Mouse (Mus musculus): ENCODE results near the gene Cnnm2. TPM values are rescaled to one million over a fixed set of nuclear protein-coding genes. Genes with fewer than 3 reads are reported as not detected.
A peak's percentile ranks its signal among the peaks of the same experiment; 100 is the strongest.
"Not testable (repeated sequence)": the region's sequence is repeated elsewhere in the genome, so short reads cannot be mapped to it uniquely, and the experiment has no call there.

The Cnnm2 gene
- 7.8 and 8.2 TPM in 2 replicates for polyA plus RNA-seq (2015; fragmentation: Nextera tagmentation; extraction: Ambion mirVana)

DNA sequence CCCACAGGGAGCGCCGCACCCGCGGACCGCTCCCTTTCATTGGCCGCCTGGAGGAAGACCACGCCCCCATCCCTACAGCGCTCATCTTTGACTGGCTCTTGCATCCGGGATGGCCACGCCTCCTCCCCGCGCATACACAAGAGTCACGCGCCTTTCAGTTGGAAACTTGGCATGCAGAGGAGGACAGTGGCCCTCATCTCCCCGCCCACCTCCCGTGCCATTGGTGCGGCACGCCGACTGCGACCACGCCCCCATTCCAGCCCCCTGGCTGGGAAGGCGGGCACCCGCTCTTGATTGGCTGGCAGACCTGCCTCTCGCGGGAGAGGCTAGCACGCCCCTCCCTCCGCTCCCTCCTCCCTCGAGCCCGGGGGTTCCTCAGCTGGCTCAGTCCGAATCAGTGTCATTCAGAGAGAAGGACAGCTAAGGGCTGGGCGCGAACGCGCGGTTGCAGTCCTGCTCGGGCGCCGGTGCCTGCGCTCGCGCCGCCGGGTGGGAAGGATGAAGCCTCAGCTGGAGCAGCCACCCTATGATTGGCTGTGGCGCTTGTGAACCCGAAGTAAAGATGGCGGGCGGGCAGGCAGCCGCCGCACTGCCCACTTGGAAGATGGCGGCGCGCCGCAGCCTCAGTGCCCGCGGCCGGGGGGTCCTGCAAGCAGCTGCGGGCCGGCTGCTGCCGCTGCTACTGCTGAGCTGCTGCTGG, at the start of gene Cnnm2:
Gene Cnnm2, plus strand, starts transcription at position 350 of the 700 bp plus-strand sequence.
- peaks cover 3% of the 10 kb centered on the region; the same call in 1 of the 2 replicates for H3K27me3 ChIP-seq (replicated peaks)
- WGBS, result under 1% methylated on average over 58 of the region's 59 CpGs

GRCm38 (mm10) chr19:46714234-46714633, 47.2 kb upstream of the Cnnm2 start:
- 92% methylated on average over 8 of the region's 8 CpGs for WGBS
- H3K4me2 ChIP-seq, result no peak overlapping the region
- no peak overlapping the region for H3K27ac ChIP-seq (replicated peaks)
- no peaks in the 10 kb centered on the region for H3K4me1 ChIP-seq
- ATAC-seq (ENCODE audit: low FRiP score), result no peak
- 0 out of 2 replicates have a peak, but pooled peaks cover 4% of the 10 kb centered on the region for H3K9me3 ChIP-seq (replicated peaks)
- H3K9ac ChIP-seq (replicated peaks), result no peak overlapping the region
- H3K36me3 ChIP-seq, result peaks cover 14% of the 10 kb centered on the region
- no peak overlapping the region for H3K4me3 ChIP-seq (replicated peaks)
- H3K27me3 ChIP-seq (replicated peaks), result no peaks in the 10 kb centered on the region

More for the DNA sequence above, at the start of gene Cnnm2:
- peak; percentile 97 for ATAC-seq (ENCODE audit: low FRiP score)
- Histone ChIP-seq H3K4me3 (replicated peaks) (peak within 1 kb of the TSS; percentile 98), H3K9ac (replicated peaks) (peak within 1 kb of the TSS; percentile 91), H3K4me1 (peaks cover 40% of the 10 kb centered on the region), H3K36me3 (no peaks in the 10 kb centered on the region), H3K9me3 (replicated peaks) (no peaks in the 10 kb centered on the region), H3K27ac (replicated peaks) (peak within 1 kb of the TSS; percentile 96), H3K4me2 (peak within 1 kb of the TSS; percentile 99)

DNA sequence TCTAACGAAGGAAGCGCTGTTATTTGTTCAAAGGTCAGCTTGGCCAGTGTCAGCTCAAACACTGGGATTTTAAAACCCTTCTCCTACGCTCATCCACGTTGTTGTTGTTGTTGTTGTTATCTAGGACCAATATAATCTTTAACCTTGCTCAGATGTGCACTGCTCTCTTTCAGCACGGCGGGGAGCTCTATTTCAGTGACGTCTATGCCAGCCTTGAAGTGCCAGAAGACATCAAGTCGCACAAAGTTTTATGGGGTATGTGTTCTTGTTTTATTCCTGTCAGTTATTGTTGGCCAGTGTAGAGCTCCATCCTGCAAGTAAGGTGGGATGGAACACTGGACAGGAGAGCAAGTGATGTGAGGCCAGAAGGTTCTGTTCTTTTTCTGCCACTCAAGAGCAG, 46.4 kb upstream of the Cnnm2 start:
- H3K9me3 ChIP-seq (replicated peaks), result 0 out of 2 replicates have a peak, but pooled peaks cover 4% of the 10 kb centered on the region
- H3K4me2 ChIP-seq, result no peak overlapping the region
- H3K9ac ChIP-seq (replicated peaks), result no peak overlapping the region
- WGBS, result 88% methylated on average over 8 of the region's 8 CpGs
- ATAC-seq (ENCODE audit: low FRiP score), result no peak
- H3K27me3 ChIP-seq (replicated peaks), result no peaks in the 10 kb centered on the region
- no peak overlapping the region for H3K27ac ChIP-seq (replicated peaks)
- H3K4me1 ChIP-seq, result no peaks in the 10 kb centered on the region
- H3K36me3 ChIP-seq, result peaks cover 20% of the 10 kb centered on the region
- no peak overlapping the region for H3K4me3 ChIP-seq (replicated peaks)

DNA sequence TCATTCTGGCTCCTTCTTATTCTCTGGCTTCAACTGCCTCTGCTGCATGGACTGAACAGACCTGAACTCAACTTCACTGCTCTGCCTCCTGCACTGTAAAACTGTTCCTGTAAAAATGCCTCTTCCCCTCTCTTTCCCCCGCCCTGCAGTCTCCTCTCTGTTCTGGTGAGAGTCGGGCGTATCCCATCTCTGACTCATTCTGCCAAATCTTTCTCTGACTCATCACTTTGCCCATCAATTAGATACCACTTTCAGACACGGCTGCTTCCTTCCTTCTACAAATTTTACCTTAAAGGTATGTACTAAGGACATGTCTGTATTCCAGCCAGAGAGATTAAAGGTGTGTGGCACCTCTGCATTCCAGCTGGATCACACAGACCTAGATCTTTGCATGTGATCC, 43.2 kb upstream of the Cnnm2 start:
- Histone ChIP-seq H3K9me3 (replicated peaks) (0 out of 2 replicates have a peak, but pooled peaks cover 4% of the 10 kb centered on the region), H3K27me3 (replicated peaks) (no peaks in the 10 kb centered on the region), H3K4me2 (no peak overlapping the region), H3K9ac (replicated peaks) (no peak overlapping the region), H3K36me3 (peaks cover 30% of the 10 kb centered on the region), H3K4me3 (replicated peaks) (no peak overlapping the region), H3K27ac (replicated peaks) (no peak overlapping the region), H3K4me1 (no peaks in the 10 kb centered on the region)
- 94% methylated on average over 4 of the region's 4 CpGs for WGBS
- ATAC-seq (ENCODE audit: low FRiP score), result no peak

GRCm38 (mm10) chr19:46724411-46724810, 37.0 kb upstream of the Cnnm2 start:
- Histone ChIP-seq H3K9me3 (replicated peaks) (no peaks in the 10 kb centered on the region), H3K27me3 (replicated peaks) (no peaks in the 10 kb centered on the region), H3K4me3 (replicated peaks) (no peak overlapping the region), H3K36me3 (peaks cover 16% of the 10 kb centered on the region), H3K4me2 (no peak overlapping the region), H3K27ac (replicated peaks) (no peak overlapping the region), H3K9ac (replicated peaks) (no peak overlapping the region), H3K4me1 (0 out of 2 replicates have a peak, but pooled peaks cover 3% of the 10 kb centered on the region)
- no peak for ATAC-seq (ENCODE audit: low FRiP score)
- WGBS, result 70% methylated on average over 11 of the region's 11 CpGs

- H3K36me3 ChIP-seq, result peaks cover 7% of the 10 kb centered on the region
- no peak for ATAC-seq (ENCODE audit: low FRiP score)
- WGBS, result 97% methylated on average over 8 of the region's 8 CpGs
Observed at GRCm38 (mm10) chr19:46726142-46726541, 35.3 kb upstream of the Cnnm2 start.

DNA sequence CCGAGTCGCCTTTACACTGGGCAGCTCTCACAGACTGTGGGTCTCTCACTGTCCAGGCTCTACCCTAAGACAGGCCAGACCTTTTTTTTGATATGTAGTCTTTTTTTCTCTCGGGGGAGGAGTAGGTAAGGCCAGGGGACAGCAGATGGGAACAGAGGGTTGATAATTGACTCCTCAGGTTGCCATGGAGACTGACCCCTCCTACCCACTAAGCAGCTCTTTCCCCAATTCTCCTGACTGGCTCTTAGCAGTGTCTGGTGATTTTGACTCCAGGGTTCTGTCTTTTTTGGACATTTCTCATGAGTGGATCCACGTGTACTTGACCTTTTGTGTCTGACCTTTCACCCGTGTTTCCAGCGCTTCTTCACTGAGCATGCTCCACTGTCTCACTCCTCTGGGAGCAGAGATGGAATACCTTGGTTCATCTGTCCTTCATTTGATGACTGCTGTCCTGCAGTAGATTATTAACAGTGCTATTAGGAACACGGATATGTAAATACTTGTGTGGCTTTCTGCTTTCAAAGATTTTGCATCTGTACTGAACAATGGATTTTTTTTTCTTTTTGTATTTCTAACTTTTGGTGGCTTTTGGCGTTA, 34.2 kb upstream of the Cnnm2 start:
- 31% methylated on average over 8 of the region's 8 CpGs for WGBS
- H3K27ac ChIP-seq (replicated peaks), result no peak overlapping the region
- 0 out of 2 replicates have a peak, but pooled peaks cover 3% of the 10 kb centered on the region for H3K4me1 ChIP-seq
- ATAC-seq (ENCODE audit: low FRiP score), result no peak
- no peaks in the 10 kb centered on the region for H3K27me3 ChIP-seq (replicated peaks)
- no peaks in the 10 kb centered on the region; the same call in 1 of the 2 replicates for H3K36me3 ChIP-seq
- no peak overlapping the region for H3K4me2 ChIP-seq
- H3K4me3 ChIP-seq (replicated peaks), result no peak overlapping the region
- no peaks in the 10 kb centered on the region for H3K9me3 ChIP-seq (replicated peaks)
- no peak overlapping the region for H3K9ac ChIP-seq (replicated peaks)

More at GRCm38 (mm10) chr19:46726142-46726541, 35.3 kb upstream of the Cnnm2 start:
- no peaks in the 10 kb centered on the region for H3K27me3 ChIP-seq (replicated peaks)
- no peaks in the 10 kb centered on the region for H3K9me3 ChIP-seq (replicated peaks)
- H3K4me2 ChIP-seq, result no peak overlapping the region
- 0 out of 2 replicates have a peak, but pooled peaks cover 3% of the 10 kb centered on the region for H3K4me1 ChIP-seq
- H3K27ac ChIP-seq (replicated peaks), result no peak overlapping the region
- H3K4me3 ChIP-seq (replicated peaks), result no peak overlapping the region
- H3K9ac ChIP-seq (replicated peaks), result no peak overlapping the region

GRCm38 (mm10) chr19:46727945-46728540, 33.4 kb upstream of the Cnnm2 start:
- Histone ChIP-seq H3K27me3 (replicated peaks) (no peaks in the 10 kb centered on the region), H3K4me1 (0 out of 2 replicates have a peak, but pooled peaks cover 3% of the 10 kb centered on the region), H3K4me3 (replicated peaks) (no peak overlapping the region), H3K9me3 (replicated peaks) (no peaks in the 10 kb centered on the region), H3K36me3 (no peaks in the 10 kb centered on the region; the same call in 1 of the 2 replicates), H3K4me2 (no peak overlapping the region), H3K27ac (replicated peaks) (no peak overlapping the region), H3K9ac (replicated peaks) (no peak overlapping the region)
- 71% methylated on average over 11 of the region's 11 CpGs for WGBS
- no peak for ATAC-seq (ENCODE audit: low FRiP score)

DNA sequence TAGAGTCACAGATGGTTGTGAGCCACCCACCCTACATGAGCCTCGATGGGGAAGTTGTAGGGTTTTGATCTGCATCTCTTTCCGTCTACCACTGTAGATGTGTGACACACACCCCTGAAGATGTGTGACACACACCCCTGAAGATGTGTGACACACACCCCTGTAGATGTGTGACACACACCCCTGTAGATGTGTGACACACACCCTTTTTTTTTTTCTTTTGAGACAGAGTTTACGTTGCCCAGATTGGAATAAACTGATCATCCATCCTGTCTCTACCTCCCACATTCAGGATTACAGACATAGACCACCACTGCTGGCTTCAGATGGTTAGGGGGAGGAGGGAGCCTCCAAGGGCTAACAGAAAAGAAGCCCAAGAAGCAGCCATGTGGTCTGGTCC, 32.5 kb upstream of the Cnnm2 start:
- no peaks in the 10 kb centered on the region for H3K27me3 ChIP-seq (replicated peaks)
- no peaks in the 10 kb centered on the region; the same call in 1 of the 2 replicates for H3K36me3 ChIP-seq
- H3K9me3 ChIP-seq (replicated peaks), result no peaks in the 10 kb centered on the region
- H3K4me1 ChIP-seq, result 0 out of 2 replicates have a peak, but pooled peaks cover 3% of the 10 kb centered on the region
- H3K4me3 ChIP-seq (replicated peaks), result no peak overlapping the region
- H3K27ac ChIP-seq (replicated peaks), result no peak overlapping the region
- 74% methylated on average over 3 of the region's 3 CpGs for WGBS
- ATAC-seq (ENCODE audit: low FRiP score), result no peak
- no peak overlapping the region for H3K9ac ChIP-seq (replicated peaks)
- H3K4me2 ChIP-seq, result no peak overlapping the region

GRCm38 (mm10) chr19:46731351-46731750, 30.0 kb upstream of the Cnnm2 start:
- Histone ChIP-seq H3K27me3 (replicated peaks) (no peaks in the 10 kb centered on the region), H3K9me3 (replicated peaks) (no peaks in the 10 kb centered on the region), H3K9ac (replicated peaks) (no peak overlapping the region), H3K4me2 (no peak overlapping the region), H3K27ac (replicated peaks) (no peak overlapping the region), H3K4me3 (replicated peaks) (no peak overlapping the region), H3K36me3 (no peaks in the 10 kb centered on the region), H3K4me1 (0 out of 2 replicates have a peak, but pooled peaks cover 3% of the 10 kb centered on the region)
- WGBS, result 80% methylated on average over 10 of the region's 10 CpGs
- no peak for ATAC-seq (ENCODE audit: low FRiP score)

DNA sequence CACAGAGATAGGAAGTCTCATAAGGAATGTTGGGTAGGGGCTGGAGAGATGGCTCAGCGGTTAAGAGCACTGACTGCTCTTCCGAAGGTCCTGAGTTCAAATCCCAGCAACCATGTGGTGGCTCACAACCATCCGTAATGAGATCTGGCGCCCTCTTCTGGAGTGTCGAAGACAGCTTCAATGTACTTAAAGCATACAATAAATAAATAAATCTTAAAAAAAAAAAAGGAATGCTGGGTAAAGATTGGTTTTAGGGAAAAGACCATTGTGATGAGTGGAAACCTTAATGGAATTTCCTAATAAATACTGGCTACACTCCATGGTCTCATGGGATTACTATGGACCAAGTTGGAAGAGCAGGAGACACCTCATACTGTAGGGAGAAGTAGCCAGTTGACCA, 28.7 kb upstream of the Cnnm2 start:
- H3K9ac ChIP-seq (replicated peaks); H3K27me3 ChIP-seq (replicated peaks); H3K4me2 ChIP-seq; H3K4me3 ChIP-seq (replicated peaks); H3K4me1 ChIP-seq; H3K9me3 ChIP-seq (replicated peaks); ATAC-seq (ENCODE audit: low FRiP score); H3K27ac ChIP-seq (replicated peaks); H3K36me3 ChIP-seq: not testable (repeated sequence)
- 95% methylated on average over 5 of the region's 5 CpGs for WGBS

Measured in neural tube, embryonic 15.5 days (tissue).